Mouse (Mus musculus): ENCODE data around the gene Nyap1. TPM values are rescaled to one million over a fixed set of nuclear protein-coding genes. Genes with fewer than 3 reads are reported as not detected.

Nyap1 gene
- total RNA-seq (2015) (0.02 and 0.05 TPM in 2 replicates), total RNA-seq (2017) (0.07 and 0.17 TPM in 2 replicates)

GRCm38 (mm10) chr5:137741023-137741931 is at the start of gene Nyap1:
Nyap1 (minus strand) TSS chr5:137741607.
- ATAC-seq (replicated peaks; ENCODE audit: poor library complexity), result peak; percentile 58

- ATAC-seq (replicated peaks; ENCODE audit: poor library complexity), result no peak
These were observed 47.6 kb upstream of the Nyap1 start for GRCm38 (mm10) chr5:137788946-137789531.

- no peak for ATAC-seq (replicated peaks; ENCODE audit: poor library complexity)
These were observed 46.8 kb upstream of the Nyap1 start for GRCm38 (mm10) chr5:137788171-137788570.

GRCm38 (mm10) chr5:137787151-137787928 is 45.9 kb upstream of the Nyap1 start, which contains the start of the genes Mepce and Zcwpw1:
Mepce (minus strand) TSS chr5:137787655.
Zcwpw1 (plus strand) TSS chr5:137787798.
- peak; percentile 48 for ATAC-seq (replicated peaks; ENCODE audit: poor library complexity)

- peak; percentile 72 for ATAC-seq (replicated peaks; ENCODE audit: poor library complexity)
These were observed 44.9 kb upstream of the Nyap1 start for GRCm38 (mm10) chr5:137786109-137786942.

GRCm38 (mm10) chr5:137785164-137786031 is 44.0 kb upstream of the Nyap1 start:
- ATAC-seq (replicated peaks; ENCODE audit: poor library complexity), result peak; percentile 0; the same call in 1 of the 2 replicates

GRCm38 (mm10) chr5:137784546-137784945 is 43.1 kb upstream of the Nyap1 start:
- ATAC-seq (replicated peaks; ENCODE audit: poor library complexity), result no peak

GRCm38 (mm10) chr5:137783901-137784540 is 42.6 kb upstream of the Nyap1 start:
- ATAC-seq (replicated peaks; ENCODE audit: poor library complexity), result no peak

- no peak for ATAC-seq (replicated peaks; ENCODE audit: poor library complexity)
These were observed 41.5 kb upstream of the Nyap1 start for GRCm38 (mm10) chr5:137782776-137783522.

GRCm38 (mm10) chr5:137781661-137782060 is 40.3 kb upstream of the Nyap1 start:
- ATAC-seq (replicated peaks; ENCODE audit: poor library complexity), result no peak

- ATAC-seq (replicated peaks; ENCODE audit: poor library complexity), result peak; percentile 16; the same call in 1 of the 2 replicates
These were observed 37.9 kb upstream of the Nyap1 start for GRCm38 (mm10) chr5:137779053-137779933.

- ATAC-seq (replicated peaks; ENCODE audit: poor library complexity), result peak; percentile 93
These were observed 37.2 kb upstream of the Nyap1 start, which contains the start of gene Ppp1r35 for GRCm38 (mm10) chr5:137778635-137779034. Ppp1r35 (plus strand) TSS chr5:137778849.

GRCm38 (mm10) chr5:137777267-137777845 is 35.9 kb upstream of the Nyap1 start:
- no peak for ATAC-seq (replicated peaks; ENCODE audit: poor library complexity)

GRCm38 (mm10) chr5:137776408-137776918 is 35.1 kb upstream of the Nyap1 start:
- ATAC-seq (replicated peaks; ENCODE audit: poor library complexity), result peak; percentile 46

- ATAC-seq (replicated peaks; ENCODE audit: poor library complexity), result no peak
These were observed 34.3 kb upstream of the Nyap1 start for GRCm38 (mm10) chr5:137775587-137776290.

- peak; percentile 32 for ATAC-seq (replicated peaks; ENCODE audit: poor library complexity)
These were observed 31.3 kb upstream of the Nyap1 start for GRCm38 (mm10) chr5:137772755-137773154.

Measured in megakaryocyte progenitor cell, adult 5-6 weeks (primary cell).